Mouse (Mus musculus) testis, adult 10 weeks (tissue): Measurements from ENCODE around the gene Clec4n. TPM values are rescaled to one million over a fixed set of nuclear protein-coding genes. Genes with fewer than 3 reads are reported as not detected.

Experiments used
- polyA plus RNA-seq: library from polyadenylated mRNA; stranded (reverse); fragments of 350-450 nt; fragmentation: Illumina TruSeq; extraction: RNeasy Lipid Tissue Mini Kit (QIAGEN cat#74804); gene quantifications from one replicate; pipeline ENCODE4 v1.2.3, GENCODE M21; 2014; ENCODE audit warnings: low read depth, low replicate concordance

The Clec4n gene
- 4.0 TPM for polyA plus RNA-seq

DNA sequence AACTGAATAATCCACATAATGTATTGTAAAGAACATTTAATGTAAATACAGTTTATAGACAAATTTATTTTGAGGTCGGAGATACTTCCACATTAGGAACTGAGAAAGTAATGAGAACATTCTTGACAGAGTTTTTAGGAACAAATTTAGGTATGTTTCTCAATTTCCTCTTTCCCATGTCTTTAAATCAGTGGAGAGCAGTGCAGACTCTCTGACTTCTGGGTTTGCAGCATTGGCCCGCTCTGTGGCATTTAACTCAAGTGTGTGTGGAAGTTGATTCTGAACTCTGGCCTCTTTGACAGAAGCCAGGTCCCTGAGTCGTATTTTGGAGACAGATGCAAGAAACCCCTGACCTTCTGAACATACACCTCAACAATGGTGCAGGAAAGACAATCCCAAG, at the start of gene Clec4n:
Gene Clec4n, plus strand, starts transcription at position 200 of the 400 bp plus-strand sequence.

DNA sequence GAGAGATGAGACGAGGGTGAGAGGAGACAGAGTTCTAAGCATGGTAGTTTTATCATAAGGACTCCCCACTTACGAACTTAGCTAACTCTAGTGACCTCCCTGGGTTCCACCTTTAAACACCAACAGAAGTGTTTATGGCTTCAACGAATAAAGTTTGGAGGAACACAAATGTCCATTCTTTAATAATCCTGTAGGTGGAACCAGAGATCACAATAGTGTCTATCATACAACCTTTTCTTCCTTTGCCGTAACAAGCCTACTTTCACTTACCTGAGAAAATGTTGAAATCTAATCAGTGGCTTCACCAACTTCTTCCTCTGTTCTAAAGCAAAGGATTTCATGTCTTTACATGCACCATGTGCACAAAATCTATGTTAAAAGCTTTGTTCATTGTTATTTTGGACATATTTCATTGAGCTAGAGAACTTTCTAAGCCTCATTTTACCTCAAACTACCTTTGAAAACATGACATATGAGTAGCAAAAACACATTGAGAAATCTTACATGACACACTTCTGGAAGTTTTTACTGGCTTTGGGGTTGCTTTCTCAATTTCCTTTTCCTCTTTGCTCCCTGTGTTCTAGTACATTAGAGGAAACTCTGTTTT, 32.0 kb downstream of the Clec4n start, which contains the start of gene Clec4d:
Gene Clec4d, plus strand, starts transcription at position 557 of the 607 bp plus-strand sequence.

DNA sequence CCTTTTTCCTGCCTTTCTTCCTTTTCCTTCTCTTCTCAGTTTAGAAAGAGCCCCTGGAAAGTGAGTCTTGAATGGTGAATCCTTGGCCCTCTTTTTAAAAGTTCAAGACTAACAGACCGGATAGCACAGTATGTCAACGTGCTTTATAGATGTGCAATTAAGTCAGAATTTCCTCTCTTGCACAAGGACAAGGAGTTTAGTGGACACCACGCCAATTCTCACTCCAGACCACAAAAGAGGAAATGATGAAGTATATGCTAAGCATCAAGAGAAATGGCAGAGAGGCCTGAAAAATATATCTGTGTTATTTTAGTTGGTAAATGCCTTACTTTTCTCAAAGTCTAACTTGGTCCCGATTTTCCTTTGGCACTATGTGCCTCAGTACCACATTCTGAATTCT, 60.1 kb downstream of the Clec4n start, which contains the start of gene Clec4e:
Gene Clec4e, minus strand, starts transcription at position 118 of the 400 bp plus-strand sequence.

Other genes starting within 250 kb of the Clec4n start
- 0.91 TPM for gene Clec4a4, start 239.5 kb upstream of the Clec4n start, polyA plus RNA-seq
- gene Clec4b1, start 179.9 kb upstream of the Clec4n start, polyA plus RNA-seq: 0.64 TPM
- gene Clec4a2, start 123.4 kb upstream of the Clec4n start, polyA plus RNA-seq: 11.9 TPM
- not detected for gene Clec4b2, start 57.0 kb upstream of the Clec4n start, polyA plus RNA-seq
- not detected for gene Clec4d, start 32.3 kb downstream of the Clec4n start, polyA plus RNA-seq
- gene Clec4e, start 60.0 kb downstream of the Clec4n start, polyA plus RNA-seq: not detected
- 0.31 TPM for gene Vmn2r19, start 78.5 kb downstream of the Clec4n start, polyA plus RNA-seq
- 0.01 TPM for gene Vmn2r20, start 188.3 kb downstream of the Clec4n start, polyA plus RNA-seq